Comparison of ENCODE assay signal across 7 mouse cellular contexts in the genomic region with DNA sequence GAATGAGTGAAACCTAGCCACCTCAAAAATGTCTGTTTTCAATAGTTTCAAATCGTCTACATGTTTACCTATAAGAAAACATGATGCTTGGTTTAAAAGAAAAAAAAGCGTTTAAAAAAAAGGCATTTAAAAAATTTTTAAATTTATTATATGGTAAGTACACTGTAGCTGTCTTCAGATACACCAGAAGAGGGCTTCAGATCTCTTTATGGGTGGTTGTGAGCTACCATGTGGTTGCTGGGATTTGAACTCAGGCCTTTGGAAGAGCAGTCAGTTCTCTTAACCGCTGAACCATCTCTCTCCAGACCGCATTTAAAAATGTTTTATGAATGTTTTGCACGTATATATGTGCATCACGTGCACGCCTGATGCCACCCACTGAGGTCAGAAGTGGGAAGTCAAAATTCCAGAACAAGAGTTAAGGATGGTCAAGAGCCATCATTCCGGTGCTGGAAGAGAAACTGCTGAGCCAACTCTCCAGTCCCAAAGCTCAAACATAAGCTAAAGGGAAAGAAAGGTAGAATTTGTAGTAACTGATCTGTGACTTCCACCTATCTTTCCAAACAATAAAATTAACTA. TPM values are rescaled to one million over a fixed set of nuclear protein-coding genes. Genes with fewer than 3 reads are reported as not detected.
A peak's percentile ranks its signal among the peaks of the same experiment; 100 is the strongest.
DNase-seq lines count a peak whose midpoint lies in the region; ATAC-seq and TF ChIP-seq lines count a peak whose summit lies in the region.

No protein-coding gene starts in this region.

- H3K9ac ChIP-seq in limb, embryonic 14.5 days (ENCODE audit: low read depth, low read length, severe bottlenecking), result peak overlapping the region; percentile 99
- peak overlapping the region; percentile 100; the same call in 1 of the 2 replicates for H3K9ac ChIP-seq in stomach, postnatal 0 days (ENCODE audit: low read length)

- no peak for TF ChIP-seq CTCF in spleen, adult 2 months (IDR thresholded peaks at IDR 0.05; ENCODE audit: extremely low read depth, insufficient read depth, insufficient read length, insufficient replicate concordance)
- no peak for TF ChIP-seq CTCF in stomach, postnatal 0 days (IDR thresholded peaks at IDR 0.05; ENCODE audit: low read depth)

- WGBS in spleen, adult 2 months, result 14% methylated on average over 8 of the region's 8 CpGs
- 79% methylated on average over 8 of the region's 8 CpGs for WGBS in forebrain, embryonic 10.5 days
- WGBS in limb, embryonic 14.5 days, result 47% methylated on average over 8 of the region's 8 CpGs
- WGBS in stomach, postnatal 0 days, result 38% methylated on average over 8 of the region's 8 CpGs

- peak overlapping the region; percentile 24; the same call in 1 of the 2 replicates for H3K27ac ChIP-seq in spleen, adult 2 months (ENCODE audit: insufficient read depth, low read length)
- H3K27ac ChIP-seq in forebrain, embryonic 10.5 days, result peak overlapping the region; percentile 99
- no peak overlapping the region for H3K27ac ChIP-seq in limb, embryonic 14.5 days (replicated peaks; ENCODE audit: low read depth, low read length)
- peak overlapping the region; percentile 100 for H3K27ac ChIP-seq in stomach, postnatal 0 days (replicated peaks)

- no peaks in the 10 kb centered on the region for H3K27me3 ChIP-seq in spleen, adult 2 months (ENCODE audit: control insufficient read depth, insufficient read depth, low read length)
- no peaks in the 10 kb centered on the region for H3K27me3 ChIP-seq in forebrain, embryonic 10.5 days (ENCODE audit: poor library complexity, severe bottlenecking)
- no peaks in the 10 kb centered on the region for H3K27me3 ChIP-seq in limb, embryonic 14.5 days (ENCODE audit: control insufficient read depth, insufficient read depth, low read length)
- no peaks in the 10 kb centered on the region for H3K27me3 ChIP-seq in stomach, postnatal 0 days (ENCODE audit: control insufficient read depth, insufficient read depth, low read length)

- ATAC-seq in limb, embryonic 14.5 days (ENCODE audit: low FRiP score, low read depth), result no peak
- ATAC-seq in stomach, postnatal 0 days (ENCODE audit: low FRiP score, low TSS enrichment), result no peak

- peaks cover 7% of the 10 kb centered on the region; the same call in 1 of the 2 replicates for H3K9me3 ChIP-seq in forebrain, embryonic 10.5 days
- no peaks in the 10 kb centered on the region for H3K9me3 ChIP-seq in limb, embryonic 14.5 days (ENCODE audit: control insufficient read depth, low read length)
- no peaks in the 10 kb centered on the region for H3K9me3 ChIP-seq in stomach, postnatal 0 days (ENCODE audit: control insufficient read depth, low read length)

- no peaks in the 10 kb centered on the region; the same call in 1 of the 2 replicates for H3K36me3 ChIP-seq in spleen, adult 2 months (ENCODE audit: control insufficient read depth, insufficient read depth, low read length)
- peaks cover 39% of the 10 kb centered on the region for H3K36me3 ChIP-seq in forebrain, embryonic 10.5 days (replicated peaks)
- peaks cover 8% of the 10 kb centered on the region; the same call in 1 of the 2 replicates for H3K36me3 ChIP-seq in limb, embryonic 14.5 days (ENCODE audit: control insufficient read depth, insufficient read depth, low read length)
- H3K36me3 ChIP-seq in stomach, postnatal 0 days (ENCODE audit: control insufficient read depth, insufficient read depth, low read length), result no peaks in the 10 kb centered on the region

- H3K4me2 ChIP-seq in limb, embryonic 14.5 days (replicated peaks; ENCODE audit: low read depth, low read length, severe bottlenecking), result peak overlapping the region; percentile 77
- peak overlapping the region; percentile 78 for H3K4me2 ChIP-seq in stomach, postnatal 0 days (replicated peaks; ENCODE audit: low read depth)

- TF ChIP-seq EP300 in stomach, postnatal 0 days (optimal IDR thresholded peaks at IDR 0.05), result no peak

- no peak for TF ChIP-seq POLR2A in spleen, adult 2 months (IDR thresholded peaks at IDR 0.05; ENCODE audit: low read depth, low read length)
- no peak for TF ChIP-seq POLR2A in limb, embryonic 14.5 days (IDR thresholded peaks at IDR 0.05; ENCODE audit: borderline replicate concordance, extremely low read depth, insufficient read depth, insufficient read length)

- H3K4me1 ChIP-seq in spleen, adult 2 months (ENCODE audit: control insufficient read depth, insufficient read depth, insufficient read length), result peaks cover 2% of the 10 kb centered on the region; the same call in 1 of the 2 replicates
- peaks cover 15% of the 10 kb centered on the region for H3K4me1 ChIP-seq in forebrain, embryonic 10.5 days
- H3K4me1 ChIP-seq in limb, embryonic 14.5 days (ENCODE audit: control insufficient read depth, insufficient read depth, low read length), result peaks cover 8% of the 10 kb centered on the region; the same call in 1 of the 2 replicates
- H3K4me1 ChIP-seq in stomach, postnatal 0 days (replicated peaks; ENCODE audit: control insufficient read depth, insufficient read depth), result no peaks in the 10 kb centered on the region

- DNase-seq in spleen, adult 2 months (ENCODE audit: low read depth in 1 of 2, low spot score in 2 of 2), result no peak
- no peak for DNase-seq in spleen, adult 12 weeks (ENCODE audit: low spot score)
- no peak for DNase-seq in forebrain, embryonic 10.5 days (ENCODE audit: extremely low spot score, low spot score)
- DNase-seq in limb, embryonic 14.5 days (ENCODE audit: low spot score), result no peak
- no peak for DNase-seq in stomach, postnatal 0 days (ENCODE audit: low spot score)
- no peak for DNase-seq in frontal cortex, postnatal 36 days (ENCODE audit: low spot score in 2 of 2)
- DNase-seq in thymus, postnatal 14 days, result no peak

- peak overlapping the region; percentile 100 for H3K4me3 ChIP-seq in spleen, adult 2 months (ENCODE audit: extremely low read depth, insufficient read depth, insufficient read length)
- H3K4me3 ChIP-seq in forebrain, embryonic 10.5 days, result peak overlapping the region; percentile 99
- H3K4me3 ChIP-seq in limb, embryonic 14.5 days (replicated peaks; ENCODE audit: low read length), result peak overlapping the region; percentile 97
- H3K4me3 ChIP-seq in stomach, postnatal 0 days (ENCODE audit: low read depth, low read length), result peak overlapping the region; percentile 99

RNA-seq across cellular contexts. Expression of a gene that starts 3.3 kb away (rescaled TPM):
- polyA plus RNA-seq in spleen, adult 2 months (2012; rRNA removed), result 11.7 TPM in 2 replicates
- polyA plus RNA-seq in forebrain, embryonic 10.5 days (2016; fragmentation: Nextera tagmentation; extraction: Ambion mirVana), result 140 and 149 TPM in 2 replicates
- 61.7 and 86.1 TPM in 2 replicates for polyA plus RNA-seq in limb, embryonic 14.5 days (2012; rRNA removed)
- polyA plus RNA-seq in limb, embryonic 14.5 days (2014; fragmentation: Nextera tagmentation; extraction: Ambion mirVana), result 135 and 141 TPM in 2 replicates
- polyA plus RNA-seq in stomach, postnatal 0 days (2015; fragmentation: Nextera tagmentation; extraction: Ambion mirVana), result 75.2 and 75.4 TPM in 2 replicates

RNA-seq across cellular contexts. Expression of a gene that starts 16.0 kb away (rescaled TPM):
- 98.9 and 191 TPM in 2 replicates for polyA plus RNA-seq in spleen, adult 2 months (2012; rRNA removed)
- polyA plus RNA-seq in forebrain, embryonic 10.5 days (2016; fragmentation: Nextera tagmentation; extraction: Ambion mirVana), result 109 TPM in 2 replicates
- 98.2 and 118 TPM in 2 replicates for polyA plus RNA-seq in limb, embryonic 14.5 days (2012; rRNA removed)
- 103 and 116 TPM in 2 replicates for polyA plus RNA-seq in limb, embryonic 14.5 days (2014; fragmentation: Nextera tagmentation; extraction: Ambion mirVana)
- 176 and 186 TPM in 2 replicates for polyA plus RNA-seq in stomach, postnatal 0 days (2015; fragmentation: Nextera tagmentation; extraction: Ambion mirVana)

RNA-seq across cellular contexts. Expression of a gene that starts 30.1 kb away (rescaled TPM):
- 3.5 and 4.6 TPM in 2 replicates for polyA plus RNA-seq in spleen, adult 2 months (2012; rRNA removed)
- 396 and 405 TPM in 2 replicates for polyA plus RNA-seq in forebrain, embryonic 10.5 days (2016; fragmentation: Nextera tagmentation; extraction: Ambion mirVana)
- polyA plus RNA-seq in limb, embryonic 14.5 days (2012; rRNA removed), result 62.9 and 67.4 TPM in 2 replicates
- polyA plus RNA-seq in limb, embryonic 14.5 days (2014; fragmentation: Nextera tagmentation; extraction: Ambion mirVana), result 110 and 119 TPM in 2 replicates
- polyA plus RNA-seq in stomach, postnatal 0 days (2015; fragmentation: Nextera tagmentation; extraction: Ambion mirVana), result 76.0 and 81.8 TPM in 2 replicates

RNA-seq across cellular contexts. Expression of a gene that starts 50.3 kb away (rescaled TPM):
- 0.07 TPM in 1 of 2 replicates, not detected in the other for polyA plus RNA-seq in spleen, adult 2 months (2012; rRNA removed)
- polyA plus RNA-seq in forebrain, embryonic 10.5 days (2016; fragmentation: Nextera tagmentation; extraction: Ambion mirVana), result 1.5 and 2.0 TPM in 2 replicates
- 0.33 and 0.81 TPM in 2 replicates for polyA plus RNA-seq in limb, embryonic 14.5 days (2012; rRNA removed)
- polyA plus RNA-seq in limb, embryonic 14.5 days (2014; fragmentation: Nextera tagmentation; extraction: Ambion mirVana), result 0.47 and 1.1 TPM in 2 replicates
- polyA plus RNA-seq in stomach, postnatal 0 days (2015; fragmentation: Nextera tagmentation; extraction: Ambion mirVana), result 0.62 and 0.73 TPM in 2 replicates

Comparison
In these comparisons a context has a peak if more than half of its experiments do, and no peak if none do; other contexts are left out.
1. RNA of a gene that starts 30.1 kb away (polyA plus RNA-seq): 396 to 405 TPM in forebrain, embryonic 10.5 days, 62.9 to 119 TPM in limb, embryonic 14.5 days and 76.0 to 81.8 TPM in stomach, postnatal 0 days; 3.5 to 4.6 TPM in spleen, adult 2 months; every median in the first group is over 10 times any median in the second.
2. Peak in every context shown above with its lines, with median percentiles within 50 percentile points of each other: H3K4me3 ChIP-seq.